Mouse (Mus musculus) limb, embryonic 11.5 days (tissue): ENCODE measurements at regions not wholly inside any gene's neighbourhood (a gene's known extent, or its start where the extent isn't known, plus 50 kb on each side); places are given as distances from the start of the nearest gene placed in this dataset.

ENCODE experiments used
- ATAC-seq: fragments of 200-750 bp; cut with Nextera tagmentation; 2 replicates; pipeline ENCODE4 v1.8.0; 2017; ENCODE audit warnings: low read depth; ENCODE audit not compliant: insufficient number of reproducible peaks, low FRiP score, low TSS enrichment
- DNase-seq: peaks from one replicate; pipeline ENCODE4 v3.0.0-alpha.2; 2015; ENCODE audit warnings: low spot score
- H3K27ac ChIP-seq: fragments of 300-500 bp; sonication (generic); replicated peaks from 2 replicates; pipeline ENCODE4 v1.5.1; 2014; ENCODE audit warnings: low read depth, mild to moderate bottlenecking, low read length
- H3K27me3 ChIP-seq: fragments of 300-500 bp; sonication (generic); 2 replicates; pipeline ENCODE4 v1.6.1; 2014; ENCODE audit warnings: mild to moderate bottlenecking, low read length, mixed read lengths; ENCODE audit not compliant: control insufficient read depth, insufficient read depth
- H3K36me3 ChIP-seq: fragments of 300-500 bp; sonication (generic); 2 replicates; pipeline ENCODE4 v1.6.1; 2014; ENCODE audit warnings: mild to moderate bottlenecking, low read length, moderate library complexity, mixed read lengths; ENCODE audit not compliant: control insufficient read depth, insufficient read depth
- H3K4me1 ChIP-seq: fragments of 300-500 bp; sonication (generic); 2 replicates; pipeline ENCODE4 v1.6.1; 2014; ENCODE audit warnings: low read length, mixed read lengths; ENCODE audit not compliant: control insufficient read depth, insufficient read depth
- H3K4me2 ChIP-seq: fragments of 300-500 bp; sonication (generic); 2 replicates; pipeline ENCODE4 v1.6.1; 2014; ENCODE audit warnings: low read depth, mild to moderate bottlenecking, moderate library complexity; ENCODE audit not compliant: severe bottlenecking
- H3K4me3 ChIP-seq: fragments of 300-500 bp; sonication (generic); 2 replicates; pipeline ENCODE4 v1.5.1; 2014; ENCODE audit warnings: low read depth, low read length
- H3K9ac ChIP-seq: fragments of 300-500 bp; sonication (generic); 2 replicates; pipeline ENCODE4 v1.6.1; 2014; ENCODE audit warnings: mild to moderate bottlenecking, low read length
- H3K9me3 ChIP-seq: fragments of 300-500 bp; sonication (generic); 2 replicates; pipeline ENCODE4 v1.6.1; 2016; ENCODE audit warnings: low read length; ENCODE audit not compliant: control insufficient read depth
- WGBS: fragments of 180-500 bp; shearing (Covaris S2); extraction: QIAGEN DNeasy Blood & Tissue Kit; methylation state at CpG from one replicate; pipeline ENCODE4 v1.1.7; 2014; 5-methylcytosine and 5-hydroxymethylcytosine counted together

DNA sequence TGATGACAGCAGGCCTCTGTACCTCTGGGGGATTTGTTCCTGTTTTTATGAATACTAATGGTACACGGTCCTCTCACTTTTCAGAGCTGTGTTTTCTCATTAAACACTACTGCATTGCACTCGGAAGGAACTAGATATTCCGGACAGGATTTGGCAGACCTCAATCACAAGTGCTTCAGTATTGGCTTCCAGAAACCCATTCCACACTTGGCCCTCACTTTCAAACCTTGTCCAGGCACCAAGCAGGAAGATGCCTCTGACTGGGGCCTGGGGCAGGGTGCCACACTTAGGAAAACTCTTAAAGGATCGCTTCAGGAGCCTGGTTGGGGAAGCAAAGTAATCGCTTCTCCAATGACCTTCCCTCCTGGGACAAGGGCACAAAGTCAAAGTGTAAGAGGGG is 50.7 kb upstream of the Mrps6 start:
- no peak overlapping the region for H3K27ac ChIP-seq
- no peaks in the 10 kb centered on the region for H3K9me3 ChIP-seq
- H3K4me3 ChIP-seq = no peak overlapping the region
- no peaks in the 10 kb centered on the region for H3K36me3 ChIP-seq
- H3K9ac ChIP-seq = no peak overlapping the region
- H3K27me3 ChIP-seq = no peaks in the 10 kb centered on the region
- no peak for ATAC-seq
- no peaks in the 10 kb centered on the region for H3K4me1 ChIP-seq
- H3K4me2 ChIP-seq = no peak overlapping the region
- no peak for DNase-seq
- 94% methylated on average over 5 of the region's 5 CpGs for WGBS
